Mouse (Mus musculus): ENCODE results near the gene Cpne2.

DNA sequence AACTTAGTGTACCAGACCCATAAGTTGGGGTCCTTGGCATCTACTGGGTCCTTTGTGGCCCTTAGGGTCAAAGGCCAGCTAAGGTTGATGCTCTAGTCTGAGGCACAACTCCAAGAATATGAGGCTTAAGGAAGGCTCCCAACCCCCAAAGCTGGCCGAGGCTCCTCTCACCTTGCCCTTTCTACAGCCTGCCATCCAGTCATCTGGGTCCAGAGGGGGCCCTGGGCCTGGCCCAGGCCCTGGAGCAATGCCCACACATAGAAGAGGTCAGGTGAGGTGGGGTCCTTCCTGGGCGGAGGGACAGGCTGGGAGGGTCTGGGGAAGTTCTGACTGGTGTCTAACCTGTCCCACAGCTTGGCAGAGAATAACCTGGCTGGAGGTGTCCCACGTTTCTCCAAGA, 10.3 kb upstream of the Cpne2 start:
- no peak for TF ChIP-seq ZC3H11A (IDR thresholded peaks at IDR 0.05; ENCODE audit: borderline replicate concordance, low read depth, low read length)
- TF ChIP-seq MAFK (IDR thresholded peaks at IDR 0.05; ENCODE audit: insufficient read depth, low read depth, low read length): no peak
- no peak for TF ChIP-seq ZNF384 (IDR thresholded peaks at IDR 0.05; ENCODE audit: low read depth, low read length)
- TF ChIP-seq HCFC1 (IDR thresholded peaks at IDR 0.05; ENCODE audit: borderline replicate concordance, insufficient read depth, low read length): no peak

Data from ES-E14 (cell line).